Mouse (Mus musculus) fat pad, adult 2 months (tissue): ENCODE results near the gene Large2.

ENCODE experiments used
- DNase-seq: peaks from one replicate; pipeline ENCODE4 v3.0.0-alpha.2; 2011; ENCODE audit warnings: low read depth, low spot score; ENCODE audit errors: extremely low read depth

The Large2 gene

GRCm38 (mm10) chr2:92372767-92373436 is 1.8 kb downstream of the Large2 start:
- DNase-seq, result peak; percentile 99

- DNase-seq, result no peak
These were observed 2.5 kb downstream of the Large2 start for GRCm38 (mm10) chr2:92371971-92372690.

- no peak for DNase-seq
These were observed 3.6 kb downstream of the Large2 start for GRCm38 (mm10) chr2:92370821-92371805.

GRCm38 (mm10) chr2:92370375-92370774 is 4.3 kb downstream of the Large2 start:
- no peak for DNase-seq

- no peak for DNase-seq
These were observed 7.2 kb downstream of the Large2 start for GRCm38 (mm10) chr2:92367383-92368029.

GRCm38 (mm10) chr2:92365568-92365967 is 9.1 kb downstream of the Large2 start:
- no peak for DNase-seq

GRCm38 (mm10) chr2:92364086-92364485 is 10.6 kb downstream of the Large2 start:
- DNase-seq, result no peak

GRCm38 (mm10) chr2:92362571-92363228 is 12.0 kb downstream of the Large2 start:
- no peak for DNase-seq

GRCm38 (mm10) chr2:92361795-92362194 is 12.9 kb downstream of the Large2 start:
- DNase-seq, result no peak

GRCm38 (mm10) chr2:92360893-92361292 is 13.8 kb downstream of the Large2 start:
- no peak for DNase-seq

GRCm38 (mm10) chr2:92360186-92360823 is 14.4 kb downstream of the Large2 start:
- DNase-seq, result no peak

GRCm38 (mm10) chr2:92359301-92359700 is 15.4 kb downstream of the Large2 start:
- DNase-seq, result no peak

- no peak for DNase-seq
These were observed 20.4 kb downstream of the Large2 start for GRCm38 (mm10) chr2:92354224-92354623.

GRCm38 (mm10) chr2:92353402-92353801 is 21.3 kb downstream of the Large2 start:
- DNase-seq, result no peak

GRCm38 (mm10) chr2:92350686-92351085 is 24.0 kb downstream of the Large2 start:
- no peak for DNase-seq

- no peak for DNase-seq
These were observed 24.9 kb downstream of the Large2 start for GRCm38 (mm10) chr2:92349589-92350425.

GRCm38 (mm10) chr2:92347191-92347590 is 27.5 kb downstream of the Large2 start:
- DNase-seq, result no peak

GRCm38 (mm10) chr2:92342418-92342817 is 32.3 kb downstream of the Large2 start:
- DNase-seq, result no peak

GRCm38 (mm10) chr2:92331871-92332270 is 42.8 kb downstream of the Large2 start:
- no peak for DNase-seq
